Mouse (Mus musculus) thymus, postnatal 14 days (tissue): ENCODE data around the gene Tgif2lx1.
"Not testable (repeated sequence)": the region's sequence is repeated elsewhere in the genome, so short reads cannot be mapped to it uniquely, and the experiment has no call there.

Source experiments
- DNase-seq: peaks from one replicate; pipeline ENCODE4 v3.0.0; 2021

Tgif2lx1 gene

GRCm38 (mm10) chrX:118480637-118481036 is at the start of gene Tgif2lx1:
TSS of gene Tgif2lx1 (minus strand) at chrX:118480737.
- DNase-seq: not testable (repeated sequence)
